Mouse (Mus musculus) ES-E14 (cell line): ENCODE measurements around the gene Gdpgp1. TPM values are rescaled to one million over a fixed set of nuclear protein-coding genes. Genes with fewer than 3 reads are reported as not detected.

Experiments
- DNase-seq: peaks from one replicate; pipeline ENCODE4 v3.0.0-alpha.2; 2013; ENCODE audit warnings: low read depth, low spot score
- H3K27ac ChIP-seq: 2 replicates; pipeline ENCODE4 v1.5.1; 2012; ENCODE audit warnings: low read depth, mild to moderate bottlenecking, low read length, moderate library complexity, mixed read lengths; ENCODE audit not compliant: poor library complexity, insufficient read depth, severe bottlenecking
- H3K36me3 ChIP-seq: 2 replicates; pipeline ENCODE4 v1.6.1; 2012; ENCODE audit warnings: mild to moderate bottlenecking, low read length, moderate library complexity, mixed read lengths; ENCODE audit not compliant: control insufficient read depth, poor library complexity, insufficient read depth, severe bottlenecking
- H3K4me1 ChIP-seq, 2 experiments: fragments of 150-350 bp in 1 of 2; sonication (generic) in 1 of 2; 2 replicates each; pipeline ENCODE4 v1.6.1; 2012; ENCODE audit warnings: low read length in 2 of 2, mild to moderate bottlenecking in 1 of 2, mixed read lengths in 1 of 2; ENCODE audit not compliant: control insufficient read depth in 2 of 2, insufficient read depth in 2 of 2, poor library complexity in 1 of 2
- H3K4me3 ChIP-seq, 2 experiments: fragments of 150-350 bp in 1 of 2; sonication (generic) in 1 of 2; 2 replicates each; pipeline ENCODE4 v1.5.1; 2012; ENCODE audit warnings: low read length in 2 of 2, low read depth in 1 of 2, mild to moderate bottlenecking in 1 of 2, mixed read lengths in 1 of 2; ENCODE audit not compliant: insufficient read depth in 1 of 2, poor library complexity in 1 of 2, severe bottlenecking in 1 of 2
- H3K9ac ChIP-seq: 2 replicates; pipeline ENCODE4 v1.6.1; 2012; ENCODE audit warnings: low read depth, mild to moderate bottlenecking, low read length, mixed read lengths; ENCODE audit not compliant: poor library complexity, insufficient read depth, severe bottlenecking
- H3K9me3 ChIP-seq: fragments of 150-350 bp; sonication (generic); 2 replicates; pipeline ENCODE4 v1.6.1; 2012; ENCODE audit warnings: low read depth, mild to moderate bottlenecking, low read length; ENCODE audit not compliant: control insufficient read depth, insufficient read depth
- CHD2 ChIP-seq: IDR thresholded peaks from 2 replicates; pipeline ENCODE4 v1.6.1; 2014; ENCODE audit warnings: mild to moderate bottlenecking, low read depth, low read length, inconsistent platforms
- HCFC1 ChIP-seq: IDR thresholded peaks from 2 replicates; pipeline ENCODE4 v1.6.1; 2012; ENCODE audit warnings: low read length, inconsistent platforms, borderline replicate concordance; ENCODE audit not compliant: insufficient read depth
- MAFK ChIP-seq: IDR thresholded peaks from 2 replicates; pipeline ENCODE4 v1.6.1; 2014; ENCODE audit warnings: mild to moderate bottlenecking, low read depth, low read length, inconsistent platforms; ENCODE audit not compliant: insufficient read depth
- ZC3H11A ChIP-seq: IDR thresholded peaks from 2 replicates; pipeline ENCODE4 v1.6.1; 2012; ENCODE audit warnings: low read depth, mild to moderate bottlenecking, inconsistent platforms, low read length, borderline replicate concordance
- ZNF384 ChIP-seq: IDR thresholded peaks from 2 replicates; pipeline ENCODE4 v1.6.1; 2012; ENCODE audit warnings: low read depth, low read length, inconsistent platforms
- in situ Hi-C, 2 experiments: fragments of 600-800 bp; cut with MboI; formaldehyde crosslinking; loops; one replicate each; pipeline ENCODE4 v1.15.1; 2025; ENCODE audit warnings: low sequenced_read_pairs in 2 of 2, inconsistent platforms in 1 of 2; ENCODE audit not compliant: unreplicated experiment in 2 of 2
- total RNA-seq: library from RNA; depleted of rRNA; stranded (reverse); fragments of 300-350 nt; gene quantifications from 2 replicates; pipeline ENCODE4 v1.2.3, GENCODE M21; 2012

The Gdpgp1 gene
- total RNA-seq, 1 experiment = 4.4 TPM

- in situ Hi-C loops = no loop called here
- H3K4me1 ChIP-seq = peaks cover 13 to 45% of the 10 kb centered on the region in 2 experiments
- TF ChIP-seq HCFC1 (no peak), ZNF384 (no peak), CHD2 (no peak), MAFK (no peak), ZC3H11A (no peak)
Observed at GRCm38 (mm10) chr7:80200963-80201539, 31.6 kb upstream of the Gdpgp1 start.

GRCm38 (mm10) chr7:80201888-80202540 lies 30.7 kb upstream of the Gdpgp1 start:
- H3K9me3 ChIP-seq = no peaks in the 10 kb centered on the region
- TF ChIP-seq ZC3H11A = no peak
- no peak for TF ChIP-seq MAFK
- no peak for TF ChIP-seq ZNF384
- TF ChIP-seq HCFC1 = no peak
- no peak for TF ChIP-seq CHD2
- peaks cover 19 to 55% of the 10 kb centered on the region in 2 experiments for H3K4me1 ChIP-seq
- in situ Hi-C loops = no loop called here
- DNase-seq = no peak
- H3K4me3 ChIP-seq = no peak overlapping the region
- no peak overlapping the region for H3K27ac ChIP-seq
- peaks cover 30% of the 10 kb centered on the region for H3K36me3 ChIP-seq
- H3K9ac ChIP-seq = 0 out of 2 replicates have a peak overlapping the region, but pooled peaks have one; percentile 7

More at GRCm38 (mm10) chr7:80200963-80201539, 31.6 kb upstream of the Gdpgp1 start:
- no peaks in the 10 kb centered on the region for H3K9me3 ChIP-seq
- H3K27ac ChIP-seq = no peak overlapping the region
- peaks cover 30% of the 10 kb centered on the region for H3K36me3 ChIP-seq
- H3K9ac ChIP-seq = no peak overlapping the region
- peak overlapping the region in 1 of 2 experiments; percentile 96; a peak in 1 of 4 replicates for H3K4me3 ChIP-seq
- DNase-seq = no peak

GRCm38 (mm10) chr7:80202961-80203360 lies 29.7 kb upstream of the Gdpgp1 start:
- Histone ChIP-seq H3K9ac (no peak overlapping the region), H3K27ac (no peak overlapping the region), H3K36me3 (peaks cover 33% of the 10 kb centered on the region), H3K9me3 (no peaks in the 10 kb centered on the region), H3K4me3 (no peak overlapping the region), H3K4me1 (peaks cover 15 to 63% of the 10 kb centered on the region in 2 experiments)
- TF ChIP-seq MAFK (no peak), ZC3H11A (no peak), ZNF384 (no peak), CHD2 (no peak), HCFC1 (no peak)
- in situ Hi-C loops = no loop called here
- no peak for DNase-seq

- Histone ChIP-seq H3K9me3 (no peaks in the 10 kb centered on the region), H3K4me1 (peaks cover 19 to 69% of the 10 kb centered on the region in 2 experiments), H3K27ac (no peak overlapping the region), H3K4me3 (no peak overlapping the region), H3K36me3 (peaks cover 35% of the 10 kb centered on the region), H3K9ac (no peak overlapping the region)
- in situ Hi-C loops = no loop called here
- DNase-seq = no peak
- TF ChIP-seq MAFK (no peak), HCFC1 (no peak), ZNF384 (no peak), ZC3H11A (no peak), CHD2 (no peak)
Observed at GRCm38 (mm10) chr7:80203638-80204096, 29.0 kb upstream of the Gdpgp1 start.
